Mouse (Mus musculus): ENCODE measurements around the gene Hibch. TPM values are rescaled to one million over a fixed set of nuclear protein-coding genes. Genes with fewer than 3 reads are reported as not detected.

The Hibch gene
- 22.0 and 24.5 TPM in 2 replicates for polyA plus RNA-seq (2012; rRNA removed)

GRCm38 (mm10) chr1:52844782-52845665, at the start of gene Hibch:
Gene Hibch (plus strand): TSS chr1:52844929.

GRCm38 (mm10) chr1:52816910-52817812, 27.6 kb upstream of the Hibch start, which contains the start of gene Inpp1:
Gene Inpp1 (minus strand): TSS chr1:52817688.

Other genes starting within 250 kb of the Hibch start
- gene Nemp2, start 214.2 kb upstream of the Hibch start, polyA plus RNA-seq (2012; rRNA removed), result 21.8 and 22.4 TPM in 2 replicates
- gene Mfsd6, start 117.5 kb upstream of the Hibch start, polyA plus RNA-seq (2012; rRNA removed), result 14.6 and 15.7 TPM in 2 replicates
- 18.6 and 21.4 TPM in 2 replicates for gene Inpp1, start 27.2 kb upstream of the Hibch start, polyA plus RNA-seq (2012; rRNA removed)
- 1.2 and 1.3 TPM in 2 replicates for gene 1700019D03Rik, start 175.2 kb downstream of the Hibch start, polyA plus RNA-seq (2012; rRNA removed)
- gene Mstn, start 216.7 kb downstream of the Hibch start, polyA plus RNA-seq (2012; rRNA removed), result 0.17 and 1.1 TPM in 2 replicates